Mouse (Mus musculus) testis, adult 2 months (tissue): ENCODE results near the gene Acap2.

ENCODE experiments used
- CTCF ChIP-seq: fragments of 200-500 bp; IDR thresholded peaks from 2 replicates; pipeline ENCODE4 v1.5.1; 2012; ENCODE audit warnings: low read depth, mild to moderate bottlenecking, inconsistent platforms, low read length, moderate library complexity; ENCODE audit not compliant: control insufficient read depth, insufficient read depth, insufficient replicate concordance
- POLR2A ChIP-seq: fragments of 200-500 bp; IDR thresholded peaks from 2 replicates; pipeline ENCODE4 v1.6.1; 2012; ENCODE audit warnings: low read depth, mild to moderate bottlenecking, inconsistent platforms, low read length, moderate library complexity; ENCODE audit not compliant: control insufficient read depth

- TF ChIP-seq CTCF: no peak
- TF ChIP-seq POLR2A: no peak
These were observed 59.1 kb downstream of the Acap2 start for GRCm38 (mm10) chr16:31141916-31142315.
